Mouse (Mus musculus) embryonic stem cell, embryonic (primary cell): Measurements from ENCODE around the gene Gm26661.

Experiments
- CTCF ChIA-PET, 4 experiments: fragments of 300-600 bp in 2 of 4; fragments of 350-600 bp in 2 of 4; sonication (Branson Sonifier 250); formaldehyde crosslinking; loops; one replicate each; lab custom pipeline; 2022; ENCODE audit warnings: inconsistent platforms in 2 of 4; lab: Charles Lee
- POLR2A ChIA-PET, 4 experiments: fragments of 300-600 bp in 2 of 4; fragments of 350-600 bp in 2 of 4; sonication (Branson Sonifier 250); formaldehyde crosslinking; loops; one replicate each; lab custom pipeline; 2022; ENCODE audit warnings: antibody characterized with exemption in 4 of 4, inconsistent platforms in 1 of 4; lab: Charles Lee

Gene Gm26661

GRCm38 (mm10) chr14:7791532-7792159 is at the start of gene Gm26661:
Gm26661 (plus strand) TSS chr14:7791587.
- ChIA-PET CTCF (interaction anchor here in 3 of 4 experiments (0.6 to 2.4 kb wide), 17 partner anchors 9 to 206 kb away, joined by 3 to 22 read pairs (median 4); partner anchors contain the start of gene Dnase1l3 (in 1 of the 3)), POLR2A (interaction anchor here in 3 of 4 experiments (0.8 to 2.5 kb wide), 19 partner anchors 9 to 202 kb away, joined by 3 to 15 read pairs (median 4); partner anchors contain the start of genes Dnase1l3 (in 1 of the 3) and Flnb (in 1 of the 3))

GRCm38 (mm10) chr14:7748944-7749763 is 42.2 kb upstream of the Gm26661 start:
- ChIA-PET CTCF (interaction anchor here in 2 of 4 experiments (0.7 to 2.2 kb wide), 7 partner anchors 10 to 91 kb away, joined by 3 to 10 read pairs (median 4); partner anchors contain the start of gene Gm26661 (in 2 of the 2)), POLR2A (interaction anchor here in 1 of 4 experiments (0.6 kb wide), 1 partner anchor 54 kb away, joined by 3 read pairs; no protein-coding TSS in a partner anchor)

- POLR2A ChIA-PET = no interaction called here
Observed at GRCm38 (mm10) chr14:7749764-7750089, 41.7 kb upstream of the Gm26661 start.

GRCm38 (mm10) chr14:7765569-7766314 is 25.6 kb upstream of the Gm26661 start:
- CTCF ChIA-PET = interaction anchor here in 3 of 4 experiments (0.5 to 2.2 kb wide), 24 partner anchors 8 to 836 kb away, joined by 3 to 16 read pairs (median 5); partner anchors contain the start of gene Gm26661 (in 3 of the 3)
- POLR2A ChIA-PET = interaction anchor here in 1 of 4 experiments (0.7 to 1.1 kb wide), 2 partner anchors 15 to 43 kb away, joined by 4 read pairs; no protein-coding TSS in a partner anchor

More at GRCm38 (mm10) chr14:7749764-7750089, 41.7 kb upstream of the Gm26661 start:
- CTCF ChIA-PET = interaction anchor here in 2 of 4 experiments (0.7 to 2.2 kb wide), 7 partner anchors 11 to 91 kb away, joined by 3 to 10 read pairs (median 4); partner anchors contain the start of gene Gm26661 (in 2 of the 2)

GRCm38 (mm10) chr14:7773714-7774389 is 17.5 kb upstream of the Gm26661 start:
- POLR2A ChIA-PET = interaction anchor here in 2 of 4 experiments (0.6 to 0.9 kb wide), 3 partner anchors 17 to 167 kb away, joined by 3 to 4 read pairs (median 4); no protein-coding TSS in a partner anchor
- CTCF ChIA-PET = interaction anchor here (0.6 to 1.2 kb wide), 6 partner anchors 8 to 223 kb away, joined by 3 to 4 read pairs (median 4); partner anchors contain the start of gene Flnb (in 1 of the 4)

GRCm38 (mm10) chr14:7786073-7786472 is 5.3 kb upstream of the Gm26661 start:
- ChIA-PET POLR2A (interaction anchor here in 1 of 4 experiments (0.5 to 1.6 kb wide), 4 partner anchors 9 to 921 kb away, joined by 3 to 6 read pairs (median 4); no protein-coding TSS in a partner anchor), CTCF (interaction anchor here in 2 of 4 experiments (0.7 to 0.8 kb wide), 3 partner anchors 11 to 79 kb away, joined by 3 read pairs; no protein-coding TSS in a partner anchor)

GRCm38 (mm10) chr14:7789266-7790030 is 1.9 kb upstream of the Gm26661 start:
- POLR2A ChIA-PET = no interaction called here

GRCm38 (mm10) chr14:7791061-7791531 is 291 bp upstream of the Gm26661 start:
- POLR2A ChIA-PET = interaction anchor here in 3 of 4 experiments (1.1 to 2.5 kb wide), 18 partner anchors 10 to 163 kb away, joined by 3 to 15 read pairs (median 4); partner anchors contain the start of gene Flnb (in 1 of the 3)
- CTCF ChIA-PET = interaction anchor here in 3 of 4 experiments (1.0 to 2.4 kb wide), 11 partner anchors 10 to 206 kb away, joined by 3 to 22 read pairs (median 7); partner anchors contain the start of gene Dnase1l3 (in 1 of the 3)

More at GRCm38 (mm10) chr14:7789266-7790030, 1.9 kb upstream of the Gm26661 start:
- CTCF ChIA-PET = no interaction called here

GRCm38 (mm10) chr14:7795961-7796360 is 4.6 kb downstream of the Gm26661 start:
- CTCF ChIA-PET = no interaction called here
- POLR2A ChIA-PET = no interaction called here

- ChIA-PET CTCF (interaction anchor here in 2 of 4 experiments (0.7 to 2.4 kb wide), 9 partner anchors 9 to 515 kb away, joined by 3 to 20 read pairs (median 7); partner anchors contain the start of genes Dnase1l3 (in 1 of the 2) and Gm26661 (in 1 of the 2)), POLR2A (interaction anchor here in 2 of 4 experiments (0.9 to 2.0 kb wide), 6 partner anchors 8 to 254 kb away, joined by 3 to 8 read pairs (median 4); partner anchors contain the start of gene Gm26661 (in 2 of the 2))
Observed at GRCm38 (mm10) chr14:7800611-7801010, 9.2 kb downstream of the Gm26661 start.

- ChIA-PET CTCF (interaction anchor here (0.6 to 3.8 kb wide), 9 partner anchors 10 to 353 kb away, joined by 3 to 22 read pairs (median 5); partner anchors contain the start of genes Flnb (in 1 of the 4) and Gm26661 (in 1 of the 4)), POLR2A (interaction anchor here in 3 of 4 experiments (1.0 to 2.6 kb wide), 7 partner anchors 10 to 253 kb away, joined by 3 to 10 read pairs (median 4); partner anchors contain the start of genes Gm26661 (in 2 of the 3) and Flnb (in 1 of the 3))
Observed at GRCm38 (mm10) chr14:7801831-7802230, 10.4 kb downstream of the Gm26661 start.

- ChIA-PET CTCF (interaction anchor here in 1 of 4 experiments (1.0 to 3.8 kb wide), 4 partner anchors 11 to 193 kb away, joined by 4 to 22 read pairs (median 9); partner anchors contain the start of gene Gm26661), POLR2A (interaction anchor here in 2 of 4 experiments (1.4 to 3.4 kb wide), 3 partner anchors 12 to 149 kb away, joined by 6 to 12 read pairs (median 10); partner anchors contain the start of genes Flnb (in 1 of the 2) and Gm26661 (in 1 of the 2))
Observed at GRCm38 (mm10) chr14:7803874-7804557, 12.6 kb downstream of the Gm26661 start.

- POLR2A ChIA-PET = interaction anchor here in 2 of 4 experiments (2.0 to 3.4 kb wide), 3 partner anchors 11 to 149 kb away, joined by 6 to 12 read pairs (median 12); partner anchors contain the start of gene Gm26661 (in 1 of the 2)
- CTCF ChIA-PET = interaction anchor here in 1 of 4 experiments (2.2 to 3.8 kb wide), 2 partner anchors 13 to 193 kb away, joined by 14 to 22 read pairs; partner anchors contain the start of gene Gm26661
Observed at GRCm38 (mm10) chr14:7804558-7804905, 13.1 kb downstream of the Gm26661 start.

GRCm38 (mm10) chr14:7807711-7808110 is 16.3 kb downstream of the Gm26661 start:
- POLR2A ChIA-PET = interaction anchor here in 3 of 4 experiments (0.8 to 4.9 kb wide), 20 partner anchors 7 to 247 kb away, joined by 3 to 29 read pairs (median 7); partner anchors contain the start of genes Flnb (in 2 of the 3), Gm26661 (in 2 of the 3) and Gm45521 (in 1 of the 3)
- CTCF ChIA-PET = interaction anchor here in 2 of 4 experiments (0.6 to 2.5 kb wide), 5 partner anchors 16 to 190 kb away, joined by 3 to 14 read pairs (median 3); partner anchors contain the start of gene Dnase1l3 (in 1 of the 2)
